Mouse (Mus musculus) lung, postnatal 10 days (tissue): ENCODE data around the gene Sfxn3.

Experiments
- DNase-seq: peaks from one replicate; pipeline ENCODE4 v3.0.0; 2021

Gene Sfxn3

DNA sequence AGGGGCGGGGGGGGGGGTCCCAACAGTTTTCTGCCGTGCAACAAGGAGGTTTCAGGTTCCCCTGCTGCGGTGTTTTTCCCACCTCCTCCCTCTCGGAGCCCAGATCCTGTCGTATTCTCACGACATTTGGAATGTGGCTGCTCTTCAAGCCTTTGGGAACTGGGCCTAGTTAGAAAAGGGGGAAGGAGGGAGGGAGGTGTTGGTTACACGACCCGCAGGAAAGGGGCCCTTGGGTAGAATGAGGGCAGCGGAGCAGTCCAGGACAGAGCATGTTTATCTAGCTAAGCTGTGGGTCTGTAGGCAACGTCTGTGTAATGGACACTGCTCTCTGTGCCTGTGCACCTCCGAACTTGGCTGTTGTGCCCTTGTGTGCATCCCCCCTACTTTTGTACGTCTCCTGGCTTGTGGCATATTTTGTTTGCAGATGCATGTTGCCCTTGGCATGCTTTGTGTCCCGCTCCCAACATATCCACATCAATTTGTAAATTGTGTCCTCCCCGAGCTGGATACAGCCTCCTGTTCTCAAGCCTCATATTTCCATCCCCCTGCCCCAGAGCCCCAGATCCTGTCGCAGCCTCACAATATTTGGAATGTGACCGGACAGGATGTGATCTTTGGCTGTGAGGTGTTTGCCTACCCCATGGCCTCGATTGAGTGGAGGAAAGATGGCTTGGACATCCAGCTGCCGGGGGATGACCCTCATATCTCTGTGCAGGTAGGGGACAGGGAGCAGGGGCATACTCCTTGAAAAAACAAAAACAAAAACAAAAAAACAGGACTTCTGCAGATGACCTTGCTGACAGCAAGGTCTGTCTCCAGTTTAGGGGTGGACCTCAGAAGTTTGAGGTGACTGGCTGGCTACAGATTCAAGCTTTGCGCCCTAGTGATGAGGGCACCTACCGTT lies 30.7 kb downstream of the Sfxn3 start:
- peak; percentile 67 for DNase-seq

DNA sequence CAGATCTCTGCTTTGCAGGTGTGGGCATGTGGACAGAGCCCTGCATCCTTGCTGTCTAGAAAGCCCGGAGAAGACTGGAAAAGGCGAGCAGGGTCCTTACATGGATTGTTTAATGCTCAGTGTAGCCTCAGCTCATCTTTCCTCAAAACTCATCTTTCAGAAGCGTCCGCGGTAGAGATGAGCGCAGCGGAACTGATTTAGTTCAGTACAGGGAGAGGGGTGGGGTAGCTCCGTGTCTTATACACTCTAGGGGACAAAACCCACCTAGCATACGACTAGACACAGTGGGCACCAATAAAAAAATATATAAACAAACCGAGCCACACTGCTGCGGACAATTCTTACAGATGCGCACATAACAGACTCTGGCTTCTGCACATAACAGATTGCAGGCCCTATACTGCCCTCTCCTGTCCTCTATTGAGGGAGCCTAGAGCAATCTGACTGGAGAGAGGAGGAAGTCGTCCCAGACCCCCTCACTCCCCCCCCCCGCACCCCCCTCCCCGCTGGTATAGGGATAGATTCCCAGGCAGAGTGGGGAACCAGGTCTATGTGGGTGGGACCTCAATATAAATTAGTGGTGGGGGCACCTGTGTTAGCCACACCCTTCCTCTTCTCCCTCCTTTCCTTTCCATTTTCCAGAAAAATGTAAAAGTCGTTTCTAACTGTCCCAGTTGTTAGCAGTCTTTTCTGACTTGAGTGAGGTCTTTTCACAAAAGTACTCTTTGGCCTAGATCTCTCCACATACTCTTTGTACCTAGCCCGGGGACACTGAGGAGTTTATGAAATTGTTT lies 31.9 kb downstream of the Sfxn3 start:
- peak; percentile 86 for DNase-seq

DNA sequence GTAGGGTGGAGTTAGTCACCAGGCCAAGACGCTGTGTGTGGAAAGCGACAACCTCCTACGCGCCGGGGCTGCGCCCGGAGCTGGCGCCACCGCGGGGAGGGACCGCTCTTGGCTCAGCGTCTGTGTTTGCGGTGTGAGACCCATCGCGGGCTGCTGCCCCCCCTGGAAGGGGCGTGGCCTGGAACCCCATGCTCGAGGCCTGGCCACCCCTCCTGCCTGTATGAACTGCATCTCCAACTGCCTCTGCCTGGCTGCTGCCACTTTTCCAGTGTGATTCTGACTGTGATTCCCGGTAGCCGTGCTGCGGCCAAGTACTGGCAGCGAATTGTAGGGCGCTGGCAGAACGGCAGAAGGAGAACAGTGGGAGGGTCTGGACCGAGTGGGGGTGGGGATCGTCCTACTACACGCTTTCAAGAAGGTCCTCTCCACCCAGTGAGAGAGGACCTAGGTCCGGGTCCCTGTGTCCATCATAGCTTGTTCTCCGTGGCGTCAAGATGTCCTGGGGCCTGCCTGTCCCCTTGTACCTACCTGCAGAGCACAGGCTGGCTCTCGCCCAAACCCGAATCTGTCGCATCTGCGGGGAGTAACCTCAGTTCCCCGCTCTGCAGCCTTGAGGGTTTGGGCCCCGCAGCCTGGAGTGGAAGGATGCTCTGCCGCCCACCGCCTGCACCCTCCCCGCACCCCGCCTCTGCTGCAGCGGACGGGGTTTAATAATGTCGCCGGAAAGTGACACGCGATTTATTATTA lies 32.6 kb downstream of the Sfxn3 start:
- peak; percentile 94 for DNase-seq

DNA sequence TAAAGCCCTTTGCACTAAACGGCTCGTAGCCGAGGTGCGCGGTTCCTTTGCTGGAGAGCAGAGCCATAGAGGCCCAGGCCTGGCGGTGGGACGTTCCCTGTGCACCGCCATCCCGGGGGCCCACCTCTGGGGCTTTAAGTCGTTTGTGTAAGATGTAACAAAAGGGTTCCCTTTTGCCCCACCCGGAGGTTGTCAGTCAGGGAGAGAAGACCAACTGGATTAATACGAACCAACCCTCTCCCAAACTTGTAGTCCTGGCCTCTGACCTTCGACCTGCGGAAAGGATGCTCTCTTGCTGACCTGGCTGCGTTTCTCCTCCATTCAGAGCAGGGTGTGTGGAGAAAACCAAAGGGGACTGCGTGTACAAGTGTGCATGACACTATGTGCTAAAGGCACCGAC lies 33.4 kb downstream of the Sfxn3 start:
- DNase-seq: no peak

DNA sequence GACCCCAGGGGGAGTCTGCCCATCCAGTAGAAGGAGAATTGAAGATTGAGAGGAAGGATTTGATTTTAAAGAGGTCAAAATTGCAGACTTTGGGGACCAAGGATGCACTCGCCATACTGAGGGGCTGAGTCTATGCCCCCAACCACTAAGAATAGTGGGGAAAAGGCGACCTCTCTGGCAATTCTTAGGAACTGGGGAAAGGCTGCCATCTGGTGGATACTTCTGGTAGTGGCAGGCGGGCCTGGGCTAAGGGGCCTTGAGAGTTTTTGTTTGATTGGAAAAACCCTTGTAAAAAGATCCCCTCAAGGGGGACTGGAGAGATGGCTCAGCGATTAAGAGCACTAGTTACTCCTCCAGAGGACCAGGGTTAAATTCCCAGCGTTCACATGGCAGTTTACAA lies 34.0 kb downstream of the Sfxn3 start:
- peak; percentile 84 for DNase-seq

DNA sequence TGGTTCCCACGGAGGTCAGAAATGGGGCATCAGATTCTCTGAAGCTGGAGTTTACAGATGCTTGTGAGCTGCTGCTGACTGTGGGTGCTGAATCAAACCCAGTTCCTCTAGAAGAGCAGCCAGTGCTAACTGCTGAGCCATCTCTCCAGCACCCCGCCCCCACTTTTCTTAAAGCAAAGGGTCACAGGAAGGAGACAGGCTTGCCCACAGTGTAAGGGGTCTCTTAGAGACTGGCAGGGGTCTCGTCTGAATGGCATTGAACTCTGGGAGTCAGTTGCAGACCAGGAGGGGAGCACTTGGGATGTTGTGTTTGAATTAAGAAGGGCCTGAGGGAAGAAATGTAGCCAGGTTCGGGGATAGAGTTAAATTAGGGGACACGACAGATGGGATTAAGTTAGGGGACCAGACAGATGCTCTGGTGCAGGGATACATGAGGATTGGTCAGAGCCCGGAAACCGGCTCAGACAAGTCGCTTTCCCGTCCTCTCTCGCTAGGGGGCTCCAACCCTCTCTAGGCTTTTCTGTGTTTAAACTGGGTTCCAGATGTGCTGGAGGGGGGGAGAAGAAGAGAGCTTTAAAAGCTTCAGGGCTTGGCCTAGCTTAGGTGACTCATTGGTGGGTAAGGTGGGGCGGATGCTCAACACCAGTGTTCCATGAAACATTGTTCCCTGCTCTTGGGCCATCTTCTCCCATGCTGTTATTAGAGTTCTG lies 34.7 kb downstream of the Sfxn3 start:
- DNase-seq: peak; percentile 80

DNA sequence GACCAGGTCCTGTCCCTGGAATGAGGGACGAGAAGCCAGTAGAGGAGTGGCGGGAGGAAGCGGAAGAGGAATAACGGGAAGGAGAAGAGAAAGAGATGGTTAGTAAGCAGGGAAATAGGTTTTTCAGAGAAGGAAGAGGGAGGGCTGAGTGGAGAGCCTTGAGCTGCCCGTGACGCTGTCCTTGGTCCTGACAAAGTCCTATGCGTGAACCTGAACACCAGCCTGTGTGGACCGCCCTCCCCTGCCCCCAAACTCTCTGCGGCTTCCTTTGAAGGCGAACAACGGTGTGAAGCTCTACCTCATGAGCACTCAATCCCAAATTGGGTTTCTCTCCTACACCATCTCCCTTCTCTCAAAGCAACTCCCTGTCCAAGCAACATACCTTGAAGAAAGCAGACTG lies 50.6 kb downstream of the Sfxn3 start:
- DNase-seq: peak; percentile 75

DNA sequence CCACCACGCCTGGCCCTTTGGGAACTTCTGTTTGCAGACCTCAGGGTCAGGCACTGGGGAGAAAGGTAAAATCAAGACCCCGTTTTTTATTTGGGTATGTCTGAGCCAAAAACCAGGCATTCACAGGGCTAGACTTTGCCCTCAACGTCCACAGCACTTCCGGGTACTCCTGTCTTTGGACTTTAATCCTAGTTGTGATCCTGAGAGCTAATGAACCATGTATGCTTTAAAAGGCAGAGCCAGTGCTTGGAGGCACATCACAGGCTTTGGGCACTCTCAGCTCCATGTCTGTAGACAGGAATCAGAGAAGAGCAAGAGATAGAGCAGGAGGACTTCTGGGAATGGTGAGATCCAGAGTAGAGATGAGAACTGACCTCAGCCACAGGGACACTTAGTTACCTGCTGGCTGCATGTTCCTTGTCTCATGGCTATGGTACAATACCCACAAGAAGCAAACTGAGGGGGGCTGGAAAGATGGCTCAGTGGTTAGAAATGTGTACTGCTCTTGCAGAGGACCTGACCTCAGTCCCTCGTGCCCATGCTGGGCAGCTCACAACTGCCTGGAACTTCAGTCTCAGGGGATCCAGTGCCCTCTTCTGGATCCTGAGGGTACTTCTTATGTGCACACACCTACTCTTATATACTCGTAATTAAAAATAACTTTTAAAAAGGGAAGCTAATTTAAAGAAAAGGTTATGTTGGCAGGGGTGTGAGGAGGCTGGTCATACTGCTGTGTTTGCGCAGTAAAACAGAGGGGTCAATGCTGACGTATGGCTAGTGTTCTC lies 53.4 kb downstream of the Sfxn3 start:
- DNase-seq: no peak

DNA sequence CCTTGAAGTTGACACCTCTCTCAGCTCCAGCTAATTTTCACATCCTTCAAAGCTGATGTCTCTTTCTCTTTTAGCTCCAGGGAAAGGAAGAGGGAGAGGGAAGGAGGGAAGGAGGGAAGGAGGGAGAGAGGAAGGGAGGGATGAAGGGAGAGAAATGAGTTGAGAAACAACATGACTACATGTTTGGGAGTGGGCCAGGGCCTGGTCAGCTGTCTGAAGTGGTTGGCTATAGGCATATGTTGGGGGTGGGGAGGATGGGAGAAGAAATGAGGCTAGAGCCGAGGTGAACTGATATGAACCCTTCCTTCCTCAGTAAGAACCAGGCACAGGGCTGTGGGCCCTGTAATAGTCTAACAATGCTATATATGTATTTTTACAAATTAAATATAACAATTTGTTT lies 58.3 kb downstream of the Sfxn3 start:
- no peak for DNase-seq
